Mouse (Mus musculus) MEL (cell line): ENCODE measurements around the gene Zdhhc13. TPM values are rescaled to one million over a fixed set of nuclear protein-coding genes. Genes with fewer than 3 reads are reported as not detected.

Experiments used
- DNase-seq: peaks from one replicate; pipeline ENCODE4 v3.0.0; 2011; ENCODE audit warnings: low read depth, low spot score
- H3K27ac ChIP-seq: 2 replicates; pipeline ENCODE4 v1.5.1; 2012; ENCODE audit warnings: low read depth, mild to moderate bottlenecking, control low read depth, low read length, moderate library complexity; ENCODE audit not compliant: control insufficient read depth
- H3K27me3 ChIP-seq, 2 experiments: fragments of 150-350 bp in 1 of 2; sonication (generic) in 1 of 2; 2 replicates each; pipeline ENCODE4 v1.6.1; 2012; ENCODE audit warnings: low read length in 2 of 2, mild to moderate bottlenecking in 2 of 2, improper control_type of control experiment in 1 of 2, moderate library complexity in 1 of 2; ENCODE audit not compliant: insufficient read depth in 2 of 2, control insufficient read depth in 1 of 2
- H3K36me3 ChIP-seq, 2 experiments: 2 replicates each; pipeline ENCODE4 v1.6.1; 2012 to 2014; ENCODE audit warnings: low read length in 2 of 2, improper control_type of control experiment in 1 of 2, inconsistent platforms in 1 of 2, mild to moderate bottlenecking in 1 of 2; ENCODE audit not compliant: insufficient read depth in 2 of 2, control insufficient read depth in 1 of 2
- H3K4me1 ChIP-seq, 2 experiments: fragments of 150-350 bp in 1 of 2; sonication (generic) in 1 of 2; 2 replicates each; pipeline ENCODE4 v1.6.1; 2012; ENCODE audit warnings: low read length in 2 of 2, improper control_type of control experiment in 1 of 2, mild to moderate bottlenecking in 1 of 2; ENCODE audit not compliant: insufficient read depth in 2 of 2, control insufficient read depth in 1 of 2
- H3K4me3 ChIP-seq, 2 experiments: fragments of 150-350 bp in 1 of 2; sonication (generic) in 1 of 2; 2 replicates each; pipeline ENCODE4 v1.5.1; 2012; ENCODE audit warnings: low read depth in 2 of 2, low read length in 2 of 2, mild to moderate bottlenecking in 2 of 2, moderate library complexity in 2 of 2, control low read depth in 1 of 2, improper control_type of control experiment in 1 of 2; ENCODE audit not compliant: control insufficient read depth in 1 of 2, insufficient read depth in 1 of 2
- H3K79me2 ChIP-seq: 2 replicates; pipeline ENCODE4 v1.6.1; 2012; ENCODE audit warnings: mild to moderate bottlenecking, low read length, moderate library complexity; ENCODE audit not compliant: control insufficient read depth, poor library complexity, insufficient read depth
- H3K9ac ChIP-seq: 2 replicates; pipeline ENCODE4 v1.6.1; 2012; ENCODE audit warnings: low read depth, mild to moderate bottlenecking, control low read depth, low read length, moderate library complexity; ENCODE audit not compliant: control insufficient read depth, poor library complexity, severe bottlenecking
- H3K9me3 ChIP-seq: fragments of 150-350 bp; sonication (generic); replicated peaks from 2 replicates; pipeline ENCODE4 v1.6.1; 2012; ENCODE audit warnings: mild to moderate bottlenecking, low read length, improper control_type of control experiment, moderate library complexity; ENCODE audit not compliant: insufficient read depth
- CHD2 ChIP-seq: IDR thresholded peaks from 2 replicates; pipeline ENCODE4 v1.6.1; 2011; ENCODE audit warnings: low read length, improper control_type of control experiment
- CTCF ChIP-seq, 3 experiments: IDR thresholded peaks in 2 of 3; conservative IDR thresholded peaks in 1 of 3; 2 replicates each; pipeline ENCODE4 v1.5.1; 2011 to 2012; ENCODE audit warnings: low read length in 3 of 3, low read depth in 2 of 3, mild to moderate bottlenecking in 2 of 3, improper control_type of control experiment in 1 of 3, inconsistent platforms in 1 of 3, mixed read lengths in 1 of 3, moderate library complexity in 1 of 3; ENCODE audit not compliant: control insufficient read depth in 1 of 3, insufficient read depth in 1 of 3, poor library complexity in 1 of 3, severe bottlenecking in 1 of 3
- E2F4 ChIP-seq: IDR thresholded peaks from 2 replicates; pipeline ENCODE4 v1.6.1; 2011; ENCODE audit warnings: low read depth, low read length, improper control_type of control experiment, borderline replicate concordance
- EP300 ChIP-seq, 2 experiments: IDR thresholded peaks; 2 replicates each; pipeline ENCODE4 v1.6.1; 2011; ENCODE audit warnings: improper control_type of control experiment in 2 of 2, low read length in 2 of 2, low read depth in 1 of 2, mild to moderate bottlenecking in 1 of 2
- GATA1 ChIP-seq: IDR thresholded peaks from 2 replicates; pipeline ENCODE4 v1.6.1; 2011; ENCODE audit warnings: low read depth, low read length, improper control_type of control experiment
- KAT2A ChIP-seq: conservative IDR thresholded peaks from 2 replicates; pipeline ENCODE4 v1.6.1; 2012; ENCODE audit warnings: low read depth, low read length, improper control_type of control experiment, inconsistent platforms
- MEF2A ChIP-seq: IDR thresholded peaks from 2 replicates; pipeline ENCODE4 v1.6.1; 2014; ENCODE audit warnings: low read depth, mild to moderate bottlenecking, inconsistent platforms, low read length, improper control_type of control experiment; ENCODE audit not compliant: poor library complexity, insufficient replicate concordance, severe bottlenecking; ENCODE audit errors: extremely low read depth
- MYB ChIP-seq: IDR thresholded peaks from 2 replicates; pipeline ENCODE4 v1.6.1; 2011; ENCODE audit warnings: mild to moderate bottlenecking, low read depth, low read length, improper control_type of control experiment
- NELFE ChIP-seq: IDR thresholded peaks from 2 replicates; pipeline ENCODE4 v1.6.1; 2011; ENCODE audit warnings: low read depth, low read length, improper control_type of control experiment
- NRF1 ChIP-seq: IDR thresholded peaks from 2 replicates; pipeline ENCODE4 v1.6.1; 2014; ENCODE audit warnings: low read depth, mild to moderate bottlenecking, inconsistent platforms, low read length, improper control_type of control experiment, moderate library complexity; ENCODE audit not compliant: poor library complexity, insufficient read depth, severe bottlenecking
- SMC3 ChIP-seq: IDR thresholded peaks from 2 replicates; pipeline ENCODE4 v1.6.1; 2011; ENCODE audit warnings: low read depth, low read length, improper control_type of control experiment
- TAL1 ChIP-seq: IDR thresholded peaks from 2 replicates; pipeline ENCODE4 v1.6.1; 2012; ENCODE audit warnings: mild to moderate bottlenecking, inconsistent platforms, low read length, moderate library complexity, mixed read lengths
- USF1 ChIP-seq: IDR thresholded peaks from 2 replicates; pipeline ENCODE4 v1.6.1; 2014; ENCODE audit warnings: low read depth, mild to moderate bottlenecking, inconsistent platforms, low read length, improper control_type of control experiment, moderate library complexity
- ZC3H11A ChIP-seq: IDR thresholded peaks from 2 replicates; pipeline ENCODE4 v1.6.1; 2012; ENCODE audit warnings: low read depth, mild to moderate bottlenecking, inconsistent platforms, low read length, improper control_type of control experiment
- ZKSCAN1 ChIP-seq: IDR thresholded peaks from 2 replicates; pipeline ENCODE4 v1.6.1; 2012; ENCODE audit warnings: low read depth, mild to moderate bottlenecking, inconsistent platforms, low read length, improper control_type of control experiment, moderate library complexity
- ZMIZ1 ChIP-seq: IDR thresholded peaks from 2 replicates; pipeline ENCODE4 v1.6.1; 2012; ENCODE audit warnings: low read depth, mild to moderate bottlenecking, inconsistent platforms, low read length, improper control_type of control experiment, moderate library complexity
- ZNF384 ChIP-seq: IDR thresholded peaks from 2 replicates; pipeline ENCODE4 v1.6.1; 2012; ENCODE audit warnings: low read depth, mild to moderate bottlenecking, inconsistent platforms, low read length, improper control_type of control experiment
- polyA plus RNA-seq, 2 experiments: library from polyadenylated mRNA; stranded (reverse) in 1 of 2; unstranded in 1 of 2; fragments of >175 nt in 1 of 2; fragments of >200 nt in 1 of 2; gene quantifications; 2 replicates each; pipeline versions ENCODE4 v1.2.1 to v1.2.4; 2012; ENCODE audit warnings: low replicate concordance in 2 of 2, low read depth in 1 of 2; ENCODE audit not compliant: insufficient read length in 2 of 2, insufficient read depth in 1 of 2, missing spikeins in 1 of 2
- total RNA-seq: library from RNA; depleted of rRNA; stranded (reverse); fragments of 300-350 nt; gene quantifications from 2 replicates; pipeline ENCODE4 v1.2.3, GENCODE M21; 2012

Gene Zdhhc13
- total and polyA plus RNA-seq, 3 experiments = 32.8 to 46.1 TPM; not detected in 1

DNA sequence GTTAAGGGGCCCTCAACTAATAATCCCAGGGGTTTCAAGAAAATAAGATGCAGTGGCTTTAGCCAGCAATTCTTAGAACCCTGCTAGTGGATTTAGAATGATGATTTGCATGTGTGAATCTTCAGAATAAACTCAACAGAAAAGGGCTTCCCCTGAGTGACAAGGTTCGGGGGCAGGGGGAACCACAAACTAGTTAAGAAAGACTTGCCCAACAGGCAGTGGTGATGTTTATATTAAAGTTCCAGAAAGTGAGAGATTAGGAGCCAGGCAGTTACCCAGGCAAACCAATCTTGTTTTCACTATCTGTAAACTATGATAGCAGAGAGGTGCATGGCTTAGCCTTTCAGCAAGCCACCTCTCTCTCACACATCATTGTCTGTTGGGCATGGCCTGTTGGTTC lies 43.9 kb downstream of the Zdhhc13 start:
- H3K27ac ChIP-seq = no peak overlapping the region
- DNase-seq = no peak
- peaks cover 5 to 13% of the 10 kb centered on the region in 2 experiments for H3K4me1 ChIP-seq
- no peaks in the 10 kb centered on the region for H3K79me2 ChIP-seq
- no peak for TF ChIP-seq TAL1
- TF ChIP-seq EP300 (IDR thresholded peaks at IDR 0.05; ENCODE audit: low read depth in 1 of 2, low read length in 2 of 2) = peak in 1 of 2 experiments; percentile 24; a peak in 1 of 4 replicates
- no peaks in the 10 kb centered on the region for H3K9me3 ChIP-seq
- H3K4me3 ChIP-seq = no peak overlapping the region
- no peak overlapping the region for H3K9ac ChIP-seq
- H3K27me3 ChIP-seq = no peaks in the 10 kb centered on the region
- peaks cover 0 to 20% of the 10 kb centered on the region in 2 experiments; a peak in 2 of 4 replicates for H3K36me3 ChIP-seq

DNA sequence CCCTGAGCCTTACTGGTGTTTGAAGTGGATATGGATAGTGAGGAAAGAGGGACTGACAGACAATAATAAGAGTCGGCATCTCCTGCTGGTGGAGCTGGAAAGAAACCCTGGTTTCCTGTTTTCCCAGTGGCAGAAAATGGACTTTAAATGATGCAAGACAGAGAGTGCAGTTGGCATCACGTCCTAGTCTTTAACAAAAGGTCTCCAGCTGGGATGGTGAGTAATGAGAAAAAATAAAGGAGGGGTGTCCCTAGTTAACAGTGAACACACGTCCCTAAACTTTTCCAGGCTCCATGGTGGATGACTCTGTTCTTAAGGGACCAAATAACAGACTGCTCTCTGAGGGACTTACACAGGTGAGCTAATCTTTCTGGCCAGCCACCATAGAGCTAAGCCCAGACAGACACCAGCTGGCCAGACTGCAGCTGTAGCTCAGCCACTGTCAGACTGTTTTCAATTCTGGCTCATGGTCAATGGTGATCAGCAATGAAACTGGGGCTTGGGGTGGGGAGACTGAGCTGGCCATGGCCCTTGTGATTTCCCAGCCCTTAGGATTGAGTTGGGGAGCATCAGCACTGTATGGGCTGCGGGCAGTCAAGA lies 45.7 kb downstream of the Zdhhc13 start:
- TF ChIP-seq NELFE = no peak
- TF ChIP-seq SMC3 = no peak
- TF ChIP-seq E2F4 = no peak
- TF ChIP-seq CHD2 = no peak
- TF ChIP-seq ZNF384 = no peak
- TF ChIP-seq ZC3H11A = no peak
- TF ChIP-seq USF1 = no peak
- no peak for TF ChIP-seq GATA1
- TF ChIP-seq MEF2A = no peak
- no peak for TF ChIP-seq MYB
- no peak for TF ChIP-seq ZKSCAN1
- no peak for TF ChIP-seq NRF1
- TF ChIP-seq KAT2A = no peak
- TF ChIP-seq ZMIZ1 = no peak
- no peak for TF ChIP-seq CTCF (IDR thresholded peaks at IDR 0.05 in 2 of 3, conservative IDR thresholded peaks at IDR 0.05 in 1 of 3; ENCODE audit: control insufficient read depth in 1 of 3, insufficient read depth in 1 of 3, low read depth in 2 of 3, low read length in 3 of 3, poor library complexity in 1 of 3, severe bottlenecking in 1 of 3)
- peaks cover under 1 to 6% of the 10 kb centered on the region in 2 experiments; a peak in 3 of 4 replicates for H3K4me1 ChIP-seq
- H3K27ac ChIP-seq = no peak overlapping the region
- H3K4me3 ChIP-seq = no peak overlapping the region
- H3K9ac ChIP-seq = no peak overlapping the region
- no peaks in the 10 kb centered on the region for H3K9me3 ChIP-seq
- no peaks in the 10 kb centered on the region for H3K27me3 ChIP-seq
- no peaks in the 10 kb centered on the region for H3K79me2 ChIP-seq
- DNase-seq = no peak
- peaks cover 0 to 10% of the 10 kb centered on the region in 2 experiments; a peak in 2 of 4 replicates for H3K36me3 ChIP-seq
